Mouse (Mus musculus): ENCODE measurements around the gene Nmrk1.

The Nmrk1 gene

DNA sequence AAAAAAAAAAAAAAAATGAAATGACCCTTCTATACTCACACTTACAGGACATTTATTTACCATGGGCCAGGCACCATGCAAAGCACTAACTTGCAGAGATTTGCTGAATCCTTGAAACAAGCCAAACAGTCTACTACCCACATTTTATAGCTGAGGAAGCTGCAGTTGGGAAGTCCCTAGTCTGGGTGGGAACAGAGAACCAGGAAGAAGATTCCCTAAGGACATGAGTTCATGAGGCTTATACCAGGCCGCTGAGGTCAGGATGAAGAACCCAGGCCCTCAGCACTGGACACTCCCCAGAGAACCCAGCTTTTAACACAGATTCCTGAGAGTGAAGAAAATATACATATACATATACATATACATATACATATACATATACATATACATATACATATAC lies 14.2 kb upstream of the Nmrk1 start:
- DNase-seq: no peak

DNA sequence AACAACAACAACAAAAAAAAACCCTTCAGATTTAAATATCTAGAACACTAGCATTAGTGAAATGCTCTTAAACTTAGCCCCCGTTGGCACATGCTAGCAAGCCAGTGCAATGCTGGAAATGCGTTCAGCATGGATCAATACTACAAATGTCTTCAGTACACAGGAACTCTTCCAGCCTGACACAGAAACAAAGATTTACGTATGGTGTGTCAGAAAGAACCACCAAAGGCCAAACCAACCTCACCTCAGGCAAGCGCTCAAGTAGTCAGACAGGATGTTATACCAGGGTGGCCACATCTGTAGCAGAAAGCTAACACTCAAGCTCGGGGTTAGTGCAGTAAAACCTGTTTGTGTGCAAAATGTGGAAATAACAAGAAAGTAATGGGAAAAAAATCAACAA lies 12.7 kb upstream of the Nmrk1 start:
- DNase-seq: no peak

GRCm38 (mm10) chr19:18619691-18620090 lies 12.1 kb upstream of the Nmrk1 start:
- DNase-seq: no peak

GRCm38 (mm10) chr19:18623894-18624293 lies 7.9 kb upstream of the Nmrk1 start:
- DNase-seq: no peak

GRCm38 (mm10) chr19:18629589-18629988 lies 2.2 kb upstream of the Nmrk1 start:
- DNase-seq: no peak

DNA sequence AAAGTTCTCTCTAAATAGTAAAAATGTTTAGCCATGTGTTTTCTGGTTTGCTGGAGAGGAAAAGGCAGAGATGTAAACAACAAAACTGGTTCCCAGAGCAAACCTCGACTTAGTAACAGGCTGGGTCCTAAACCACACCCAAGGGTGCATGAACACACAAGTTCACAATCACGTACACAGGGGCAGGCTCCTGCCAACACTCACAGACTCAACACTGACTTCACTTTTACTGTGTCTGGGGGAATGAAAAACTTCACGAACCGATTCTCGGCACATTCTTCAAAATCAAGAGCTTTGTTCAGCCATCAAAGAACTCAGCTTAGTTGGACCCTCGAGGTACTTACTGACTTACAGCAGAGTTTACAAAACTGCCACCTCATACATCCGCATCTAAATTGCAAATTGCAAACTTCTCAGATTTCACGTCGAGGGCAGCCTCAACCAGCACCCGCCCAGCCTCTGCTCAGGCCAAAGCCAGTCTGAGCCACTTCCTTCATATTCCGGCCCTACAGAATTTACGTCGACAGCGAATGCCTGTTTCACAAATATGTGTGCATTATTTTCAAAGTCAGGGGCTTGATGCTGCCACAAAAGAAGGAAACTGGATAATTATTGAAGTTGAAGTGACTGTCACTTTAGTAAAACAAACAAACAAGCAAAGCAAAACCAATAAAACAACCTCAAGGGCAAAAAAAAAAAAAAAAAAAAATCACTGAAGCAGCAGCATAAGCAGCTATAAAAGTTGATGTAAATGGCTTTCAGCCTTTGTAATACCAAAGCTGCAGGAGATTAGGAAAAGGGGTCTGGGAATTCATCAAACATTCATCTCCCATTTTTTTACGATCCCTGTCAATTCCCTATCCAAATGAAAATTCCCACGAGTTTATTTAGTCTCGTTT lies 1.3 kb upstream of the Nmrk1 start:
- DNase-seq: peak; percentile 35

- peak; percentile 77 for DNase-seq
Measured at GRCm38 (mm10) chr19:18631161-18631643, 548 bp upstream of the Nmrk1 start.

- DNase-seq: no peak
Measured at GRCm38 (mm10) chr19:18632231-18633185, 758 bp downstream of the Nmrk1 start.

- DNase-seq: no peak
Measured at GRCm38 (mm10) chr19:18637954-18638353, 6.2 kb downstream of the Nmrk1 start.

DNA sequence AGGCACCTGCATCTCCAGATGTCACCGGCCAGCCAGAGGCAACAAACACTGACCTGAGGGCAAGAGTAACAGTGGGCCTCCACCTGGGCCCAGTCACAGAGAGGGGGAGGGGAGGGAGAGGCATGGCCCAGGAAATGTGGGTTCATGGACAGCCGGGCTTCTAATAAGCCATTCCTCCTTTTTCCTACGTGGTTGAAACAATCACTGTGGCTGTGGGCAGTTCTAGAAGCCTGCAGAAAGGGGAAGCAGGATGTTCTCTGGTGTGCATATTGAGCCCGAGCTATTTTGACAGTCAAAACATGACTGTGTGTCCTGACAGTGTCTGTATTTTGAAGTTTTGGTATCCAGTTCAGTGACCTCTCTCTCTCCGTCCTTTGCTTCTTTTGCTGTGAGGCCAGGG lies 7.2 kb downstream of the Nmrk1 start:
- no peak for DNase-seq

DNA sequence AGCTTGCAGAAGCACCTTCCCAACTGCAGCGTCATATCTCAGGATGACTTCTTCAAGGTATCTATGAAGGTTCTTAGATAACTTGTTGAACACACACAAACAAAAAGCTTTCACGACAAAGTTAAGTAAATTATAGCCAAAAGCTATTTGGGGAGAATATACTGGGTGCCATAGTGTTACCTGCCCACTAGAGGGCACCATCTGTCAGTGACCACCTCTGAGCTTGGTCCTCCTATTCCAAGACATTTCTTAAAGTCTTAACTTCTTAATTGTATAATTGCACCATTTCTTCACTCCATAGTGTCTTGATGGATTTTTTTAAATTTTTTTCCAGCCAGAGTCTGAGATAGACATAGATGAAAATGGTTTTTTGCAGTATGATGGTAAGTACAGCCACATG lies 7.8 kb downstream of the Nmrk1 start:
- DNase-seq: peak; percentile 38

- DNase-seq: no peak
Measured at GRCm38 (mm10) chr19:18641001-18641400, 9.3 kb downstream of the Nmrk1 start.

DNA sequence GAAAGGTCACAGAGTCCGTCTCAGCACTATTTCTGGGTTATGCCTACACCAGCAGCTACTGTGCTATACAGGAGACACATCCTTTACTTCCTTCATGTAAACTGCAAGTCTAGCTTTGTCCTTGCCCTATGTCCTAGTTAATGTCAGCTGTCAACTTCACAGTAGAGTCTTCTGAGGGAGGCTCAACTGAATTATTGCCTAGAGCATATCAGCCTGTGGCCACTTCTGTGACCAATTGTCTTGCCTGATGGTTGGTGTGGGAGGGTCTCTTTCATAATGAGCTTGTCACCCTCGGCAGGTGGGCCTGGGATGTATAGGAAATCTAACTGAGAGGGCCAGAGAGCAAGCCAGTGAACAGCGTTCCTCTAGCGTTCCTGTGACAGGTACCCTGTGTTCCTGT lies 11.7 kb downstream of the Nmrk1 start:
- no peak for DNase-seq

DNA sequence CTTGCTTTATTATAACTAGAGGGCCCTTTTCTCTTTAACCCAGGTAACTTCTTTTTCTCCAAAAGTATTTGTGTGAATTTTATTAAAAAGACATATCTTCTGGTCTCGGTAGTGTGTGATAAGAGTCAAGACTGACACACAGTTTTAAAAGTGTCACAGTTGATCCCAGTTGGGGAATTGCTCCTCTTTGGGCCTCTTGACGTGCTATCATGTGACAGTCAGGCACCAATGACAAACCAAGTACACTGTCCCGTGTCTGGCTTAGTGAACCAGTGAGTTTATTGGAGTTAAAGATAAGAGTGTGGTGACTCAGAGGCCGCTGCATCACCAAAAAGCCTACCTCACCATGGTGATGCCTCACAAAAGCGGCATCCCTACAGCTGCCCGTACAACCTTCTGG lies 12.3 kb downstream of the Nmrk1 start:
- DNase-seq: peak; percentile 77

GRCm38 (mm10) chr19:18646397-18646796 lies 14.6 kb downstream of the Nmrk1 start:
- DNase-seq: peak; percentile 22

DNA sequence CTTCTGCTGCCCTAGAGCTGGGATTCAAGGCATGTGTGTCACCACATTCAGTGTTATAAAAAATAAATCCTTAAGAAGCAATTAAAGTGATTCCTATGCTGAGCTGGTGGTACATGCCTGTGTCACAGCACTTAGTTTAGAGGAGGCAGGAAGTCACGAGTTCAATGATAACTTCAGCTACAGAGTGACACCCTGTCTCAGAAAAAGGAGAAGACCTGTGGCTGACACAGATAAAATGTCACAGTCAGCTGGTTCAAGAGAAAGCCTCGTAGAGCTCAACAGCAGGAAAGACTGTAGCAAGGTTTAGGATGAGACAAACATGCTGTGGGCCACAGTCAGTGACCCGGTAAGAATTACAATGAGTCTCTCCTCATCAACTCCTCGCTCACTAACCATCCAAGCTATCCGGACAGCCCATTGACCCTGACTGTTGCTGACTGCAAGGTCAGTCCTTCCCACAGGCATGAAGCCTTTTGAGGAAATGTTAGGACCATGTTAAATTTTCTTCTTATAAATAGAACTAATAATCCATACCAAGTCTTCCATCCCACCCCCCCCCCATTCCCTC lies 15.2 kb downstream of the Nmrk1 start:
- DNase-seq: peak; percentile 38

DNA sequence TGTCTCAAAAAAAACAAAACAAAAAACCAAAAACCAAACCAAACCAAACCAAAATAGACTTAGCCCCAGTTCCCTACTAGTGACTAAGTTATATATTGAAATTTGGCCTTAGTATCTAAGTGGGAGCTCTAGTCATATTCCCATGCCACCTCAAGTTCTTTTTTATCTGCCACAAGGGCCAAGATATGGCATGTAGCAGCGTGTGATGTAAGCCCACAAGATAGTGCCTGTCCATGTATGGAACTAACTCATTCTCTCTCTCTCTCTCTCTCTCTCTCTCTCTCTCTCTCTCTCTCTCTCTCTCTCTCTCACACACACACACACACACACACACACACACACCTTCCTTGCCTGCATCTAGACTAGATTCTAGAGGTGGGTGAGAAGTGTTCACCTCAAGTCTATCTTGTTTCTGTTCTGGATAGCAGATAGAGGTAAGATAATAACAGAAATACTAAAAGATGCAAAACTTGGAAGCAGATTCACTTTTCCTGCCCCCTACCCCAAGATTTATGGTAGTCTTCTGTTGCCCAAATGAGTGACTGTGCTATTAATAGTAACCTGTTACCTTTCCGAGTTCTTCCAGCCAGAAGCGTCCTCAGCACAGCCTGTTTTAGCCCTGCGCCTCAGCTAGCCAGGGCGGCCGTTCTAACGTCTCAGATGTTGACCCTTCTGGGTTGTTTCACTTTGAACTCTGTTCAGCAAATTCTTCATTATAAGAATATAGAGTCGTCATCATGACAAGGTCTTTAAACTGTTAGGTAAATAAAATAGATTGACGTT lies 16.2 kb downstream of the Nmrk1 start:
- DNase-seq: no peak

GRCm38 (mm10) chr19:18648558-18648945 lies 16.8 kb downstream of the Nmrk1 start:
- no peak for DNase-seq

- DNase-seq: no peak
Measured at GRCm38 (mm10) chr19:18649955-18650354, 18.2 kb downstream of the Nmrk1 start.

GRCm38 (mm10) chr19:18650473-18650872 lies 18.7 kb downstream of the Nmrk1 start:
- DNase-seq: peak; percentile 63

DNA sequence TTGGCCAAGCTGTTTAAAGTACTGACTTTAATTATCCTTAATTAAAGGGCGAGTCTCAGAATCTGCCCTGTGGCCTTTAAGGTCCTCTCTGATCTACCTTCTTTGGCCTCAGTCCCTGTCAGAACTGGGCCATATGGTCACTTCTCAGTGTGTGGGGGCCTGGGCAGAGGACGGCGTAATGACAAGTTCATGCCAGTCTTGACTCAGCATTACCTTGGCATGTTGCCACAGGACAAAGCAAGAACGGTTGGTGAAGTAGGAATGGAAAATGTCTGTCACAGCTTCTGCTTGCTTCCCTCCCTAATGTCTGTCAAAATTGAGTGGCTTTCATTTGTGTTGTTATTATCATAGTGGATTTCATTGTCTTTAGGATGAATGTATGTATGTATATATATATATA lies 20.8 kb downstream of the Nmrk1 start:
- DNase-seq: no peak

DNA sequence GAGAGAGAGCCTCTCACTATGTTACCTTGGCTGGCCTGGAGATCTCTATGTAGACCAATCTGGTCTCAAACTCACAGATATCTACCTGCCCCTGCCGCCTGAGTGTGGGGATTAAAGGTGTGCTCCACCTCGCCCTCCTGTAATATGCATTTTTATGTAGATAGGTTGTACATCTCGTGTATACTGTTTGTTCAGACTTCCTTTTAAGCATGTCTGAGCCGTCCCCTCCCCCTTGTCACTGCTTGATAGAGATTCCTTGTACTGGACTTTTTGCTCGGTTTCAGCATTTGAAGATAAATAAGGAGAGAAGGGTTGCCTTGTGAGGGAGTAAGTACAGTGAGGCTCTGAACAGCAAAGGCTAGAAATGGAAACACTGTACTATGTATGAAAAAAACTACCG lies 21.3 kb downstream of the Nmrk1 start:
- no peak for DNase-seq
